Mouse (Mus musculus): Measurements from ENCODE around the gene Fndc3a.

Gene Fndc3a

GRCm38 (mm10) chr14:72536392-72537017 lies 173.3 kb downstream of the Fndc3a start:
- DNase-seq (ENCODE audit: low spot score): no peak

- DNase-seq (ENCODE audit: low spot score): no peak
These were observed 175.9 kb downstream of the Fndc3a start for GRCm38 (mm10) chr14:72533862-72534261.

GRCm38 (mm10) chr14:72532028-72532917 lies 177.5 kb downstream of the Fndc3a start:
- DNase-seq (ENCODE audit: low spot score): peak; percentile 53

GRCm38 (mm10) chr14:72527126-72527525 lies 182.7 kb downstream of the Fndc3a start:
- DNase-seq (ENCODE audit: low spot score): no peak

GRCm38 (mm10) chr14:72519561-72519960 lies 190.2 kb downstream of the Fndc3a start:
- DNase-seq (ENCODE audit: low spot score): no peak

GRCm38 (mm10) chr14:72518786-72519185 lies 191.0 kb downstream of the Fndc3a start:
- no peak for DNase-seq (ENCODE audit: low spot score)

GRCm38 (mm10) chr14:72516376-72516775 lies 193.4 kb downstream of the Fndc3a start:
- DNase-seq (ENCODE audit: low spot score): peak; percentile 54

GRCm38 (mm10) chr14:72506723-72507420 lies 202.9 kb downstream of the Fndc3a start:
- DNase-seq (ENCODE audit: low spot score): no peak

- DNase-seq (ENCODE audit: low spot score): peak; percentile 63
These were observed 203.6 kb downstream of the Fndc3a start for GRCm38 (mm10) chr14:72506018-72506722.

GRCm38 (mm10) chr14:72504985-72505384 lies 204.8 kb downstream of the Fndc3a start:
- DNase-seq (ENCODE audit: low spot score): peak; percentile 37

- DNase-seq (ENCODE audit: low spot score): no peak
These were observed 206.6 kb downstream of the Fndc3a start for GRCm38 (mm10) chr14:72503241-72503640.

GRCm38 (mm10) chr14:72493775-72494174 lies 216.0 kb downstream of the Fndc3a start:
- no peak for DNase-seq (ENCODE audit: low spot score)

- DNase-seq (ENCODE audit: low spot score): no peak
These were observed 218.1 kb downstream of the Fndc3a start, which contains the start of gene Gm9195 for GRCm38 (mm10) chr14:72491738-72492137. Gm9195 (minus strand) TSS chr14:72491838.

- DNase-seq (ENCODE audit: low spot score): no peak
These were observed 219.4 kb downstream of the Fndc3a start for GRCm38 (mm10) chr14:72490367-72490766.

Data from retina, embryonic 14.5 days (tissue).